Mouse (Mus musculus) MEL (cell line): ENCODE measurements around the gene Lgals8. TPM values are rescaled to one million over a fixed set of nuclear protein-coding genes. Genes with fewer than 3 reads are reported as not detected.

ENCODE experiments used
- DNase-seq: peaks from one replicate; pipeline ENCODE4 v3.0.0; 2011; ENCODE audit warnings: low read depth, low spot score
- H3K27ac ChIP-seq: 2 replicates; pipeline ENCODE4 v1.5.1; 2012; ENCODE audit warnings: low read depth, mild to moderate bottlenecking, control low read depth, low read length, moderate library complexity; ENCODE audit not compliant: control insufficient read depth
- H3K27me3 ChIP-seq, 2 experiments: fragments of 150-350 bp in 1 of 2; sonication (generic) in 1 of 2; 2 replicates each; pipeline ENCODE4 v1.6.1; 2012; ENCODE audit warnings: low read length in 2 of 2, mild to moderate bottlenecking in 2 of 2, improper control_type of control experiment in 1 of 2, moderate library complexity in 1 of 2; ENCODE audit not compliant: insufficient read depth in 2 of 2, control insufficient read depth in 1 of 2
- H3K36me3 ChIP-seq, 2 experiments: 2 replicates each; pipeline ENCODE4 v1.6.1; 2012 to 2014; ENCODE audit warnings: low read length in 2 of 2, improper control_type of control experiment in 1 of 2, inconsistent platforms in 1 of 2, mild to moderate bottlenecking in 1 of 2; ENCODE audit not compliant: insufficient read depth in 2 of 2, control insufficient read depth in 1 of 2
- H3K4me1 ChIP-seq, 2 experiments: fragments of 150-350 bp in 1 of 2; sonication (generic) in 1 of 2; 2 replicates each; pipeline ENCODE4 v1.6.1; 2012; ENCODE audit warnings: low read length in 2 of 2, improper control_type of control experiment in 1 of 2, mild to moderate bottlenecking in 1 of 2; ENCODE audit not compliant: insufficient read depth in 2 of 2, control insufficient read depth in 1 of 2
- H3K4me3 ChIP-seq, 2 experiments: fragments of 150-350 bp in 1 of 2; sonication (generic) in 1 of 2; 2 replicates each; pipeline ENCODE4 v1.5.1; 2012; ENCODE audit warnings: low read depth in 2 of 2, low read length in 2 of 2, mild to moderate bottlenecking in 2 of 2, moderate library complexity in 2 of 2, control low read depth in 1 of 2, improper control_type of control experiment in 1 of 2; ENCODE audit not compliant: control insufficient read depth in 1 of 2, insufficient read depth in 1 of 2
- H3K79me2 ChIP-seq: 2 replicates; pipeline ENCODE4 v1.6.1; 2012; ENCODE audit warnings: mild to moderate bottlenecking, low read length, moderate library complexity; ENCODE audit not compliant: control insufficient read depth, poor library complexity, insufficient read depth
- H3K9ac ChIP-seq: 2 replicates; pipeline ENCODE4 v1.6.1; 2012; ENCODE audit warnings: low read depth, mild to moderate bottlenecking, control low read depth, low read length, moderate library complexity; ENCODE audit not compliant: control insufficient read depth, poor library complexity, severe bottlenecking
- H3K9me3 ChIP-seq: fragments of 150-350 bp; sonication (generic); replicated peaks from 2 replicates; pipeline ENCODE4 v1.6.1; 2012; ENCODE audit warnings: mild to moderate bottlenecking, low read length, improper control_type of control experiment, moderate library complexity; ENCODE audit not compliant: insufficient read depth
- CHD2 ChIP-seq: IDR thresholded peaks from 2 replicates; pipeline ENCODE4 v1.6.1; 2011; ENCODE audit warnings: low read length, improper control_type of control experiment
- E2F4 ChIP-seq: IDR thresholded peaks from 2 replicates; pipeline ENCODE4 v1.6.1; 2011; ENCODE audit warnings: low read depth, low read length, improper control_type of control experiment, borderline replicate concordance
- GATA1 ChIP-seq: IDR thresholded peaks from 2 replicates; pipeline ENCODE4 v1.6.1; 2011; ENCODE audit warnings: low read depth, low read length, improper control_type of control experiment
- HCFC1 ChIP-seq: IDR thresholded peaks from 2 replicates; pipeline ENCODE4 v1.6.1; 2012; ENCODE audit warnings: low read depth, mild to moderate bottlenecking, inconsistent platforms, low read length, improper control_type of control experiment, moderate library complexity
- JUND ChIP-seq: IDR thresholded peaks from 2 replicates; pipeline ENCODE4 v1.6.1; 2011; ENCODE audit warnings: low read depth, mild to moderate bottlenecking, improper control_type of control experiment, low read length
- MAZ ChIP-seq: IDR thresholded peaks from 2 replicates; pipeline ENCODE4 v1.6.1; 2012; ENCODE audit warnings: low read depth, mild to moderate bottlenecking, inconsistent platforms, low read length, improper control_type of control experiment
- MXI1 ChIP-seq: IDR thresholded peaks from 2 replicates; pipeline ENCODE4 v1.6.1; 2011; ENCODE audit warnings: mild to moderate bottlenecking, low read depth, low read length, improper control_type of control experiment
- MYC ChIP-seq: IDR thresholded peaks from 2 replicates; pipeline ENCODE4 v1.6.1; 2011; ENCODE audit warnings: low read depth, mild to moderate bottlenecking, low read length, improper control_type of control experiment, moderate library complexity
- POLR2A ChIP-seq, 2 experiments: IDR thresholded peaks; 2 replicates each; pipeline ENCODE4 v1.6.1; 2011 to 2012; ENCODE audit warnings: low read length in 2 of 2, mild to moderate bottlenecking in 2 of 2, control low read depth in 1 of 2, improper control_type of control experiment in 1 of 2, low read depth in 1 of 2, moderate library complexity in 1 of 2; ENCODE audit not compliant: control insufficient read depth in 1 of 2, insufficient read depth in 1 of 2, poor library complexity in 1 of 2
- POLR2AphosphoS5 ChIP-seq: IDR thresholded peaks from 2 replicates; pipeline ENCODE4 v1.6.1; 2012; ENCODE audit warnings: low read depth, borderline replicate concordance, mild to moderate bottlenecking, inconsistent platforms, low read length, moderate library complexity, mixed read lengths
- SIN3A ChIP-seq: IDR thresholded peaks from 2 replicates; pipeline ENCODE4 v1.6.1; 2012; ENCODE audit warnings: low read length, improper control_type of control experiment, inconsistent platforms
- TAL1 ChIP-seq: IDR thresholded peaks from 2 replicates; pipeline ENCODE4 v1.6.1; 2012; ENCODE audit warnings: mild to moderate bottlenecking, inconsistent platforms, low read length, moderate library complexity, mixed read lengths
- TCF12 ChIP-seq: IDR thresholded peaks from 2 replicates; pipeline ENCODE4 v1.6.1; 2014; ENCODE audit warnings: low read depth, mild to moderate bottlenecking, inconsistent platforms, low read length, improper control_type of control experiment, moderate library complexity
- UBTF ChIP-seq: IDR thresholded peaks from 2 replicates; pipeline ENCODE4 v1.6.1; 2012; ENCODE audit warnings: low read depth, mild to moderate bottlenecking, inconsistent platforms, low read length, improper control_type of control experiment, moderate library complexity, borderline replicate concordance; ENCODE audit not compliant: insufficient read depth
- USF1 ChIP-seq: IDR thresholded peaks from 2 replicates; pipeline ENCODE4 v1.6.1; 2014; ENCODE audit warnings: low read depth, mild to moderate bottlenecking, inconsistent platforms, low read length, improper control_type of control experiment, moderate library complexity
- USF2 ChIP-seq, 2 experiments: IDR thresholded peaks; 2 replicates each; pipeline ENCODE4 v1.6.1; 2011 to 2012; ENCODE audit warnings: improper control_type of control experiment in 2 of 2, low read length in 2 of 2, borderline replicate concordance in 1 of 2, inconsistent platforms in 1 of 2, low read depth in 1 of 2, mild to moderate bottlenecking in 1 of 2; ENCODE audit not compliant: insufficient read depth in 1 of 2
- ZNF384 ChIP-seq: IDR thresholded peaks from 2 replicates; pipeline ENCODE4 v1.6.1; 2012; ENCODE audit warnings: low read depth, mild to moderate bottlenecking, inconsistent platforms, low read length, improper control_type of control experiment
- polyA plus RNA-seq, 2 experiments: library from polyadenylated mRNA; stranded (reverse) in 1 of 2; unstranded in 1 of 2; fragments of >175 nt in 1 of 2; fragments of >200 nt in 1 of 2; gene quantifications; 2 replicates each; pipeline versions ENCODE4 v1.2.1 to v1.2.4; 2012; ENCODE audit warnings: low replicate concordance in 2 of 2, low read depth in 1 of 2; ENCODE audit not compliant: insufficient read length in 2 of 2, insufficient read depth in 1 of 2, missing spikeins in 1 of 2
- total RNA-seq: library from RNA; depleted of rRNA; stranded (reverse); fragments of 300-350 nt; gene quantifications from 2 replicates; pipeline ENCODE4 v1.2.3, GENCODE M21; 2012

Lgals8 gene
- total and polyA plus RNA-seq, 3 experiments: 12.9 to 23.7 TPM; not detected in 1

GRCm38 (mm10) chr13:12478301-12478700, 13.6 kb upstream of the Lgals8 start:
- Histone ChIP-seq H3K36me3 (no peaks in the 10 kb centered on the region), H3K27me3 (peaks cover 0 to 2% of the 10 kb centered on the region in 2 experiments; a peak in 2 of 4 replicates), H3K4me1 (no peaks in the 10 kb centered on the region), H3K4me3 (no peak overlapping the region), H3K9ac (no peak overlapping the region), H3K27ac (no peak overlapping the region), H3K9me3 (no peaks in the 10 kb centered on the region), H3K79me2 (no peaks in the 10 kb centered on the region)
- DNase-seq: no peak
- TF ChIP-seq MAZ (no peak), HCFC1 (no peak), TAL1 (no peak), POLR2A (IDR thresholded peaks at IDR 0.05; ENCODE audit: control insufficient read depth in 1 of 2, insufficient read depth in 1 of 2, low read depth in 1 of 2, low read length in 2 of 2, poor library complexity in 1 of 2) (no peak), MYC (no peak), UBTF (no peak), TCF12 (no peak)

- Histone ChIP-seq H3K36me3 (no peaks in the 10 kb centered on the region), H3K9ac (no peak overlapping the region), H3K4me1 (no peaks in the 10 kb centered on the region), H3K4me3 (no peak overlapping the region), H3K79me2 (no peaks in the 10 kb centered on the region), H3K27me3 (peaks cover 0 to 2% of the 10 kb centered on the region in 2 experiments; a peak in 2 of 4 replicates), H3K27ac (no peak overlapping the region), H3K9me3 (no peaks in the 10 kb centered on the region)
- no peak for DNase-seq
- TF ChIP-seq JUND: no peak
- no peak for TF ChIP-seq GATA1
- no peak for TF ChIP-seq USF2 (IDR thresholded peaks at IDR 0.05; ENCODE audit: borderline replicate concordance in 1 of 2, insufficient read depth in 1 of 2, low read depth in 1 of 2, low read length in 2 of 2)
- TF ChIP-seq TCF12: no peak
- TF ChIP-seq CHD2: no peak
- TF ChIP-seq MXI1: no peak
- TF ChIP-seq MAZ: no peak
- TF ChIP-seq POLR2AphosphoS5: no peak
- TF ChIP-seq UBTF: no peak
- TF ChIP-seq SIN3A: no peak
- no peak for TF ChIP-seq TAL1
- no peak for TF ChIP-seq E2F4
- TF ChIP-seq ZNF384: no peak
- TF ChIP-seq USF1: no peak
- TF ChIP-seq MYC: no peak
Observed at GRCm38 (mm10) chr13:12476886-12477285, 12.1 kb upstream of the Lgals8 start.
